In genomic region chr6:119407818-119408217, GRCm38 (mm10) we compare ENCODE assay signal across 26 mouse cellular contexts. TPM values are rescaled to one million over a fixed set of nuclear protein-coding genes. Genes with fewer than 3 reads are reported as not detected.
DNase-seq lines count a peak whose midpoint lies in the region; ATAC-seq and TF ChIP-seq lines count a peak whose summit lies in the region.
"Had no signal": no experiment of that assay in that cellular context is flagged by ENCODE, and none has a peak within 500 bp of the region (broad histone marks: within the 10 kb centered on the region; RNA-seq: fewer than 3 reads in every experiment).

No protein-coding gene starts in this region.

- 26% methylated on average over 6 of the region's 6 CpGs for WGBS in liver, embryonic 15.5 days (ENCODE audit: insufficient replicate concordance)
- WGBS in liver, embryonic 11.5 days, result 60% methylated on average over 6 of the region's 6 CpGs
- WGBS in intestine, postnatal 0 days, result 26% methylated on average over 6 of the region's 6 CpGs
- whole genome bisulfite sequencing in small intestine, adult 2 months, result 14% methylated on average over 6 of the region's 6 CpGs

- H3K9ac ChIP-seq in liver, embryonic 15.5 days, result no peak overlapping the region
- no peak overlapping the region for H3K9ac ChIP-seq in liver, embryonic 11.5 days (ENCODE audit: low read depth, low read length)
- no peak overlapping the region for H3K9ac ChIP-seq in intestine, postnatal 0 days (ENCODE audit: low read depth, low read length)
- H3K9ac ChIP-seq: embryonic facial prominence, embryonic 13.5 days; forebrain, embryonic 15.5 days; limb, embryonic 13.5 days; midbrain, embryonic 15.5 days; stomach, embryonic 15.5 days had no signal

- no peak overlapping the region for H3K4me3 ChIP-seq in liver, embryonic 15.5 days (replicated peaks)
- no peak overlapping the region for H3K4me3 ChIP-seq in liver, embryonic 11.5 days (ENCODE audit: low read depth, low read length)
- no peak overlapping the region for H3K4me3 ChIP-seq in intestine, postnatal 0 days (ENCODE audit: low read depth, low read length)
- H3K4me3 ChIP-seq in small intestine, adult 2 months (ENCODE audit: low read depth, low read length), result no peak overlapping the region
- H3K4me3 ChIP-seq in left cerebral cortex, adult 2 months, result no peak overlapping the region
- H3K4me3 ChIP-seq: embryonic facial prominence, embryonic 13.5 days; forebrain, embryonic 10.5 days; forebrain, embryonic 15.5 days; layer of hippocampus, adult 2 months; limb, embryonic 13.5 days; midbrain, embryonic 10.5 days; midbrain, embryonic 15.5 days; stomach, embryonic 15.5 days had no signal

- TF ChIP-seq POLR2A in small intestine, adult 2 months (IDR thresholded peaks at IDR 0.05; ENCODE audit: low read depth, low read length), result no peak

- intact Hi-C loops in left cerebral cortex, adult 2 months (cut with DNase I), result no loop called here

- H3K9me3 ChIP-seq in liver, embryonic 15.5 days (replicated peaks), result no peaks in the 10 kb centered on the region
- no peaks in the 10 kb centered on the region for H3K9me3 ChIP-seq in liver, embryonic 11.5 days (ENCODE audit: control insufficient read depth, low read length)
- no peaks in the 10 kb centered on the region for H3K9me3 ChIP-seq in intestine, postnatal 0 days (ENCODE audit: control insufficient read depth)
- H3K9me3 ChIP-seq: embryonic facial prominence, embryonic 13.5 days; forebrain, embryonic 10.5 days; forebrain, embryonic 15.5 days; limb, embryonic 13.5 days; midbrain, embryonic 10.5 days; midbrain, embryonic 15.5 days; stomach, embryonic 15.5 days had no signal

- H3K27me3 ChIP-seq in liver, embryonic 15.5 days, result no peaks in the 10 kb centered on the region
- no peaks in the 10 kb centered on the region for H3K27me3 ChIP-seq in liver, embryonic 11.5 days (replicated peaks; ENCODE audit: control insufficient read depth, insufficient read depth, low read length)
- no peaks in the 10 kb centered on the region for H3K27me3 ChIP-seq in intestine, postnatal 0 days (replicated peaks; ENCODE audit: control insufficient read depth, insufficient read depth, low read length)
- H3K27me3 ChIP-seq in small intestine, adult 2 months (ENCODE audit: control insufficient read depth, insufficient read depth, low read length), result no peaks in the 10 kb centered on the region
- H3K27me3 ChIP-seq: embryonic facial prominence, embryonic 13.5 days; forebrain, embryonic 15.5 days; limb, embryonic 13.5 days; midbrain, embryonic 15.5 days; stomach, embryonic 15.5 days had no signal

- 0 out of 2 replicates have a peak overlapping the region, but pooled peaks have one; percentile 15 for H3K4me2 ChIP-seq in liver, embryonic 15.5 days
- H3K4me2 ChIP-seq in liver, embryonic 11.5 days, result no peak overlapping the region
- H3K4me2 ChIP-seq in intestine, postnatal 0 days (replicated peaks; ENCODE audit: low read depth), result peak overlapping the region; percentile 37
- H3K4me2 ChIP-seq: embryonic facial prominence, embryonic 13.5 days; forebrain, embryonic 15.5 days; limb, embryonic 13.5 days; midbrain, embryonic 15.5 days; stomach, embryonic 15.5 days had no signal

- peaks cover 34% of the 10 kb centered on the region for H3K4me1 ChIP-seq in liver, embryonic 15.5 days (replicated peaks)
- H3K4me1 ChIP-seq in liver, embryonic 11.5 days (replicated peaks; ENCODE audit: control insufficient read depth, insufficient read depth, low read length), result 0 out of 2 replicates have a peak, but pooled peaks cover 2% of the 10 kb centered on the region
- 0 out of 2 replicates have a peak, but pooled peaks cover 4% of the 10 kb centered on the region for H3K4me1 ChIP-seq in intestine, postnatal 0 days (replicated peaks; ENCODE audit: control insufficient read depth, insufficient read depth, low read length)
- H3K4me1 ChIP-seq in small intestine, adult 2 months (ENCODE audit: control insufficient read depth, insufficient read depth, insufficient read length, low read length), result peaks cover 55% of the 10 kb centered on the region
- H3K4me1 ChIP-seq: embryonic facial prominence, embryonic 13.5 days; forebrain, embryonic 15.5 days; midbrain, embryonic 15.5 days; stomach, embryonic 15.5 days had no signal

- H3K27ac ChIP-seq in liver, embryonic 15.5 days (replicated peaks), result no peak overlapping the region
- no peak overlapping the region for H3K27ac ChIP-seq in liver, embryonic 11.5 days (ENCODE audit: low read depth, low read length)
- H3K27ac ChIP-seq in intestine, postnatal 0 days (ENCODE audit: low read depth, low read length), result peak overlapping the region; percentile 74
- peak overlapping the region; percentile 97; the same call in 1 of the 2 replicates for H3K27ac ChIP-seq in small intestine, adult 2 months (ENCODE audit: insufficient read depth, low read depth, low read length)
- no peak overlapping the region for H3K27ac ChIP-seq in left cerebral cortex, adult 2 months
- H3K27ac ChIP-seq: embryonic facial prominence, embryonic 13.5 days; forebrain, embryonic 10.5 days; forebrain, embryonic 15.5 days; layer of hippocampus, adult 2 months; limb, embryonic 13.5 days; macrophage; midbrain, embryonic 10.5 days; midbrain, embryonic 15.5 days; stomach, embryonic 15.5 days had no signal

- TF ChIP-seq CTCF in intestine, postnatal 0 days (IDR thresholded peaks at IDR 0.05; ENCODE audit: low read depth), result no peak
- TF ChIP-seq CTCF in small intestine, adult 2 months (IDR thresholded peaks at IDR 0.05; ENCODE audit: extremely low read depth, insufficient read length, insufficient replicate concordance, low read depth, low read length), result no peak
- TF ChIP-seq CTCF in left cerebral cortex, adult 2 months (IDR thresholded peaks at IDR 0.05), result no peak

- H3K36me3 ChIP-seq in liver, embryonic 15.5 days (replicated peaks), result no peaks in the 10 kb centered on the region
- no peaks in the 10 kb centered on the region for H3K36me3 ChIP-seq in liver, embryonic 11.5 days (ENCODE audit: control insufficient read depth, insufficient read depth, low read length)
- no peaks in the 10 kb centered on the region for H3K36me3 ChIP-seq in intestine, postnatal 0 days (ENCODE audit: control insufficient read depth, insufficient read depth)
- H3K36me3 ChIP-seq in small intestine, adult 2 months (ENCODE audit: control insufficient read depth, insufficient read depth, low read length), result peaks cover 18% of the 10 kb centered on the region
- H3K36me3 ChIP-seq: embryonic facial prominence, embryonic 13.5 days; forebrain, embryonic 10.5 days; forebrain, embryonic 15.5 days; limb, embryonic 13.5 days; midbrain, embryonic 10.5 days; midbrain, embryonic 15.5 days; stomach, embryonic 15.5 days had no signal

- DNase-seq in liver, embryonic 11.5 days (ENCODE audit: low spot score), result no peak
- no peak for DNase-seq in cerebellum, postnatal 14 days
- no peak for DNase-seq in left cerebral cortex, adult 2 months (ENCODE audit: extremely low spot score in 1 of 2, low spot score in 2 of 2)
- DNase-seq: adrenal gland, postnatal 25 days; cerebellum, adult 2 months; cerebellum, postnatal 36 days; embryo, embryonic 11 days; heart, postnatal 14 days; kidney, adult 9 months; kidney, postnatal 14 days; right cerebral cortex, postnatal 4 days had no signal

- no peak for ATAC-seq in liver, embryonic 15.5 days (ENCODE audit: insufficient read depth)
- ATAC-seq in liver, embryonic 11.5 days (replicated peaks; ENCODE audit: low FRiP score), result no peak
- ATAC-seq in granulocyte monocyte progenitor cell, adult 5-6 weeks (replicated peaks; ENCODE audit: poor library complexity, severe bottlenecking), result peak; percentile 43
- ATAC-seq in intestine, postnatal 0 days, result no peak
- ATAC-seq: forebrain, embryonic 15.5 days; hindbrain, embryonic 16.5 days; lung, postnatal 0 days; midbrain, embryonic 15.5 days had no signal

RNA-seq across cellular contexts. Expression of gene Adipor2, which starts 9.7 kb away (rescaled TPM):
- polyA plus RNA-seq in liver, embryonic 15.5 days (2015; fragmentation: Nextera tagmentation; extraction: Ambion mirVana), result 36.5 and 38.5 TPM in 2 replicates
- polyA plus RNA-seq in liver, embryonic 11.5 days (2014; fragmentation: Nextera tagmentation; extraction: Ambion mirVana), result 15.8 and 16.5 TPM in 2 replicates
- 58.4 and 62.3 TPM in 2 replicates for total RNA-seq in granulocyte monocyte progenitor cell, adult 5-6 weeks (2014; fragmentation: Nextera tagmentation)
- 75.4 and 85.1 TPM in 2 replicates for total RNA-seq in granulocyte monocyte progenitor cell, adult 5-6 weeks (2017)
- 106 and 124 TPM in 2 replicates for polyA plus RNA-seq in intestine, postnatal 0 days (2015; fragmentation: Nextera tagmentation; extraction: Ambion mirVana)
- polyA plus RNA-seq in small intestine, adult 2 months (2012; rRNA removed), result 43.4 and 112 TPM in 2 replicates
- total RNA-seq in left cerebral cortex, adult 2 months (2021), result 10 to 100 TPM; 39.9 to 40.9 TPM

Comparison
In these comparisons a context has a peak if more than half of its experiments do, and no peak if none do; other contexts are left out.
1. H3K27ac ChIP-seq: peak in intestine, postnatal 0 days (single experiment) and small intestine, adult 2 months (single experiment); none in liver, embryonic 15.5 days (single experiment), liver, embryonic 11.5 days (single experiment) and left cerebral cortex, adult 2 months (single experiment).